Mouse (Mus musculus): ENCODE results near the gene Ank2. TPM values are rescaled to one million over a fixed set of nuclear protein-coding genes. Genes with fewer than 3 reads are reported as not detected.

Ank2 gene
- polyA plus RNA-seq, 1 experiment from 2014 or later, result 169 TPM

DNA sequence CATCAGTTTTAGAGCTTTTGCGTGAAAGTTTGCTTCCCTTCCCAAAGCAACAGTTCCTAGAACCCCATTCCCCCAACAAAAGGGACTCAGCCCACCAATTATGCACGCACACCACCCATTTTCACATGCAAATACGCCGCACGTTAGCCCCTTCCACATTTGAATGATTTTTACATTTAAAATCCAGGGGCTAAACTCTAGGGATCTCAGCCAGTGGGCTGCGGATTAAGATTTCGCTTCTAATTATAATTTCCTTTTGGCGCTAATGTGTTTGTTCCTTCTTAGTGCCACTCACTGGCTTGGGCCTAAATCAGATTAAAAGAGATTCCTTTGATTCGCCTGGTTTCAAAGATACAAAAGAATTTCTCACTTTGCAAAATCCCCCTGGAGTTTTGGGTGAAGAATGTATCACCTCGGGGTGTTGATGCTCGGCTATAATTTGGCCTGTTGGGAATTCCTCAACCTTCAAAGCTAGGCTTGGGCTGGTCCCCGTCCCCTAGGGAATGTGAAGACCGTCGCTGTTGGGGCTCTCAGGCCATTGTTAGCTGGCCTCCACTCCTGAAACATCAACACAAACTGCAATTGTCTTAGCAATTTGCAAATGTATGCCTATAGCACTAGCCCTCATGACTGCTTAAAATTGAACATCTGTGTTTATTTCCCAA, 35.2 kb downstream of the Ank2 start:
- no peaks in the 10 kb centered on the region for H3K27me3 ChIP-seq (replicated peaks; ENCODE audit: control insufficient read depth, insufficient read depth, low read length)
- no peak overlapping the region for H3K27ac ChIP-seq (ENCODE audit: low read depth, low read length)
- no peaks in the 10 kb centered on the region for H3K36me3 ChIP-seq (ENCODE audit: control insufficient read depth, insufficient read depth, low read length)
- H3K9me3 ChIP-seq (ENCODE audit: control insufficient read depth, low read length), result no peaks in the 10 kb centered on the region
- WGBS, result 14% methylated on average over 14 of the region's 14 CpGs
- peaks cover 5% of the 10 kb centered on the region; the same call in 1 of the 2 replicates for H3K4me1 ChIP-seq (ENCODE audit: control insufficient read depth, insufficient read depth, low read depth, low read length)
- no peak overlapping the region for H3K4me3 ChIP-seq (ENCODE audit: low read length)
- no peak for ATAC-seq
- no peak overlapping the region for H3K9ac ChIP-seq (ENCODE audit: low read depth, low read length)
- no peak overlapping the region; the same call in 1 of the 2 replicates for H3K4me2 ChIP-seq (ENCODE audit: low read length)

DNA sequence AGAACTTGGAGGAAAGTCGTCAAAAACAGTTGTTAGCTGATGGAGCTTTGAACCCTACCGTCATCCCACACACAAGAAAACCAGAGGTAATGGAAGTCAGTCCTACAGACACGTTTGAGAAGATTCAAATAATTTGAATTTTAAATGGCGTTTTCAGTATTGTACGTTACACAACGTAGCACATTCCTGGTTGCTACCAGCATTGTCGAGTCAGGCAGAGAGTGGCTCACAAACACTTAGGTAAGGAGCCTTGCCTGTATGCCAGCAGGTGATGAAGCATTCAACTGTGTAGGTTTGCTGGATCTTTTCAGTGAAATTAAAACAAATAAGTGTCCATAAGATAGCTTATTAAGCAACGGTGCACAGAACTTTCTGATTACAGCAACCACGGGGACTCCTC, 36.0 kb downstream of the Ank2 start:
- no peak for ATAC-seq
- Histone ChIP-seq H3K4me3 (ENCODE audit: low read length) (no peak overlapping the region), H3K4me2 (ENCODE audit: low read length) (no peak overlapping the region), H3K36me3 (ENCODE audit: control insufficient read depth, insufficient read depth, low read length) (no peaks in the 10 kb centered on the region), H3K9ac (ENCODE audit: low read depth, low read length) (no peak overlapping the region), H3K9me3 (ENCODE audit: control insufficient read depth, low read length) (no peaks in the 10 kb centered on the region), H3K27ac (ENCODE audit: low read depth, low read length) (no peak overlapping the region), H3K27me3 (replicated peaks; ENCODE audit: control insufficient read depth, insufficient read depth, low read length) (no peaks in the 10 kb centered on the region), H3K4me1 (ENCODE audit: control insufficient read depth, insufficient read depth, low read depth, low read length) (peaks cover 5% of the 10 kb centered on the region; the same call in 1 of the 2 replicates)
- 28% methylated on average over 9 of the region's 9 CpGs for WGBS

DNA sequence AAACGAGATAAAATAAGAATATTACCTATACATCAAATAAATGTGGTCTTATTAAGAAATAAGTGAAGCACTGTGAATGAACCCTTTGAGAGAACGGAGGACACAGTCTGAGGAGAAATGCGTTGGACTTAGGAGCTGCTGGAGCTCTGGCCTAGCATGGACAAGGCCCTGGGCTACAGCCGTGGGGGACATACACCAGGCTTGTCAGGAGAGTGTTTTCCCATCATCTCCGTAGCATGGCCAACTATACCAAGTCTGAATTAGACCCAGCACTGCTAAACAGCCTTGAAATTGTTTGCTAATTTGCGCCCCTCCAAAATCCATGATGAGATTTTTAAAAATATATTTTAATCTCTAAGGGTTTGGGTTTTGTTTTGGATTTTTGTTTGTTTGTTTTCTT, 36.7 kb downstream of the Ank2 start:
- 81% methylated on average over 6 of the region's 6 CpGs for WGBS
- ATAC-seq, result no peak
- Histone ChIP-seq H3K9me3 (ENCODE audit: control insufficient read depth, low read length) (no peaks in the 10 kb centered on the region), H3K27ac (ENCODE audit: low read depth, low read length) (no peak overlapping the region), H3K27me3 (replicated peaks; ENCODE audit: control insufficient read depth, insufficient read depth, low read length) (no peaks in the 10 kb centered on the region), H3K4me1 (ENCODE audit: control insufficient read depth, insufficient read depth, low read depth, low read length) (peaks cover 5% of the 10 kb centered on the region; the same call in 1 of the 2 replicates), H3K4me2 (ENCODE audit: low read length) (no peak overlapping the region), H3K36me3 (ENCODE audit: control insufficient read depth, insufficient read depth, low read length) (no peaks in the 10 kb centered on the region), H3K4me3 (ENCODE audit: low read length) (no peak overlapping the region), H3K9ac (ENCODE audit: low read depth, low read length) (no peak overlapping the region)

DNA sequence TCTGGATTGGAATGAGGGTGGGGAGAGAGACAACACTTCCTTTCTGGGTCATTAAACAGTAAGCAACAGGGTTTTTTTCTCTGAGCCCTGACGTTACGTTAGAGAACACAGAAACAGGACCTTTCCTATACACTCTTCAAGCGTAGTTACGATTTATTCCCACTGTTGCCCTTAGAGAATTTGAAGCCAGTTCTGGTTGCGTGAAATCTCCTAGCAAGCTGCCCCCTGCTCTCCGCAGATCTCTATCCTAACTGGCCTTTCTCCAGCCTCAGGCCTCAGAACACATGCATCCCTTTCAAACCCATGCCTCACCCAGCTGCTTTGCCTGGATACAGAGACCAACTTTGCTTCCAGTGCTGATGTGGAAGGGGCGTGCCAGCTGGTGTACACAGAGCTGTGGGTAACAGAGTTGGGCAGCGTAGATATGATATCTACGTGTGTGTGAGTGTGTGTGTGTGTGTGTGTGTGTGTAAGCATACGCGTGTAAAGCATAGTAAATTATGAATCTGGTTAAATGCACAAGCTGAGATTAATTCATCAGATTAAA, 38.2 kb downstream of the Ank2 start:
- ATAC-seq, result 0 out of 2 replicates have a peak, but pooled peaks have one; percentile 45
- Histone ChIP-seq H3K4me2 (ENCODE audit: low read length) (no peak overlapping the region), H3K4me3 (ENCODE audit: low read length) (no peak overlapping the region), H3K27me3 (replicated peaks; ENCODE audit: control insufficient read depth, insufficient read depth, low read length) (no peaks in the 10 kb centered on the region), H3K27ac (ENCODE audit: low read depth, low read length) (no peak overlapping the region), H3K36me3 (ENCODE audit: control insufficient read depth, insufficient read depth, low read length) (no peaks in the 10 kb centered on the region), H3K4me1 (ENCODE audit: control insufficient read depth, insufficient read depth, low read depth, low read length) (peaks cover 5% of the 10 kb centered on the region; the same call in 1 of the 2 replicates), H3K9me3 (ENCODE audit: control insufficient read depth, low read length) (no peaks in the 10 kb centered on the region), H3K9ac (ENCODE audit: low read depth, low read length) (no peak overlapping the region)
- WGBS, result 53% methylated on average over 11 of the region's 11 CpGs

DNA sequence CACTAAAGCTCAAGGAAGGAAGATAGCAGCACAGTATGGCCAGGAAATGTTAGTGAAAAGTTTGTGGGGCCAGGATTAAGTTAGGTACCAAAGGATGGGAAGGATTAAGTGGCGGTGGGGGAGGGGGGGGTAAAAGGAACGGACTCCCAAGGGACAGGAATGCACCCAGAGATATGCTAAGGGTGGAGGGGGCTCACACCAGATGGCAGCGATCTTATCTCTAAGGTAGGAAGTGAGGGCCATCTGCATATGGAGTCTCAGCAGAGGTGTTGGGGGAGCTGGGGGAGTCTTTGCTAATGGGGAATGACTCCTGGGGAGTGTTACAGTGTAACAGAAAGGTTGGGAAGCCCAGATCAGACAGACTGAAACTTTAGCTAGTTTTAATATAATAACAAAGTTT, 39.3 kb downstream of the Ank2 start:
- 27% methylated on average over 3 of the region's 3 CpGs for WGBS
- no peak for ATAC-seq

DNA sequence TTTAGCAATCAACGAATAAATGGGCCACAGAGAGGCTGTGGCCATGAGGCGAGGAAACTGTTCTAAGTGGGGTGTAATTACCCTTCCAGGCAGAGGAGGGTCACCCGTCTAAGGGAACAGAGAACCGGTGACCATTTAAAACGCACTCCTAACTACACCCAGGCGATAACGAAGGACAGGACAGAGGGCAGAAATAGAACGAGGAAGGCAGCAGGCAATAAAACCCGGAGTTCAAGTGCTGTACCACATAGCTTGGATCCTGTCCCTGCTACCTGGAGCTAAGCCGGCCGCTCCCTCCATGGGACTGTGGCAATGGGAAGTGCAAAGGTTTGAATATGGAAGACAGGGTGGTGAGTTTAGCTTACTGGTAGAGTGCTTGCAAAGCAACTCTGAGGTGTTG, 40.2 kb downstream of the Ank2 start:
- ATAC-seq, result no peak
- H3K27ac ChIP-seq (ENCODE audit: low read depth, low read length), result no peak overlapping the region
- H3K27me3 ChIP-seq (replicated peaks; ENCODE audit: control insufficient read depth, insufficient read depth, low read length), result no peaks in the 10 kb centered on the region
- 47% methylated on average over 11 of the region's 11 CpGs for WGBS
- H3K9me3 ChIP-seq (ENCODE audit: control insufficient read depth, low read length), result no peaks in the 10 kb centered on the region
- peaks cover 3% of the 10 kb centered on the region; the same call in 1 of the 2 replicates for H3K4me1 ChIP-seq (ENCODE audit: control insufficient read depth, insufficient read depth, low read depth, low read length)
- no peaks in the 10 kb centered on the region for H3K36me3 ChIP-seq (ENCODE audit: control insufficient read depth, insufficient read depth, low read length)
- H3K4me2 ChIP-seq (ENCODE audit: low read length), result no peak overlapping the region
- no peak overlapping the region for H3K4me3 ChIP-seq (ENCODE audit: low read length)
- no peak overlapping the region for H3K9ac ChIP-seq (ENCODE audit: low read depth, low read length)

More for the DNA sequence above, 39.3 kb downstream of the Ank2 start:
- Histone ChIP-seq H3K9ac (ENCODE audit: low read depth, low read length) (no peak overlapping the region), H3K9me3 (ENCODE audit: control insufficient read depth, low read length) (no peaks in the 10 kb centered on the region), H3K36me3 (ENCODE audit: control insufficient read depth, insufficient read depth, low read length) (no peaks in the 10 kb centered on the region), H3K27me3 (replicated peaks; ENCODE audit: control insufficient read depth, insufficient read depth, low read length) (no peaks in the 10 kb centered on the region), H3K4me2 (ENCODE audit: low read length) (no peak overlapping the region), H3K27ac (ENCODE audit: low read depth, low read length) (no peak overlapping the region), H3K4me3 (ENCODE audit: low read length) (no peak overlapping the region), H3K4me1 (ENCODE audit: control insufficient read depth, insufficient read depth, low read depth, low read length) (peaks cover 5% of the 10 kb centered on the region; the same call in 1 of the 2 replicates)

DNA sequence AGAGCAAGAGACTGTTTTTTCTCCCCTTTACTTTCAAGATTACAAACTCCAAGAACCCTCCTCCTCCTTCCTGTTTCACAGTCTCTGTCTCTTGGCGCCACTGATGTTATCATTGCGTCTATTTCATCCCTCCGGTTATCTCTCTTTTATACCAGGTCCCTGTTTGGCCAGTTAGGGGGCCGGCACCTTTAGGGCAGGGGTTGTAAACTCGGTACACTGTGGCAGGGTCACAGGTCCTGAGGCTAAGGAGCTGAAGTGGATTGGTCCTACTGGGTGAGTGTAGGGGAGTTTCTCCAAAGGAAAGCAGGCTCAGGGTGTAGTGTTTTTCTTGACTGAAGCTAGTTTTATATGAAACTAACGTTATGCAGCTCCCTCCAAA, 40.7 kb downstream of the Ank2 start:
- Histone ChIP-seq H3K4me2 (ENCODE audit: low read length) (no peak overlapping the region), H3K4me1 (ENCODE audit: control insufficient read depth, insufficient read depth, low read depth, low read length) (no peaks in the 10 kb centered on the region; the same call in 1 of the 2 replicates), H3K9me3 (ENCODE audit: control insufficient read depth, low read length) (no peaks in the 10 kb centered on the region), H3K27me3 (replicated peaks; ENCODE audit: control insufficient read depth, insufficient read depth, low read length) (no peaks in the 10 kb centered on the region), H3K9ac (ENCODE audit: low read depth, low read length) (no peak overlapping the region), H3K4me3 (ENCODE audit: low read length) (no peak overlapping the region), H3K36me3 (ENCODE audit: control insufficient read depth, insufficient read depth, low read length) (no peaks in the 10 kb centered on the region), H3K27ac (ENCODE audit: low read depth, low read length) (no peak overlapping the region)
- 48% methylated on average over 6 of the region's 6 CpGs for WGBS
- no peak for ATAC-seq

DNA sequence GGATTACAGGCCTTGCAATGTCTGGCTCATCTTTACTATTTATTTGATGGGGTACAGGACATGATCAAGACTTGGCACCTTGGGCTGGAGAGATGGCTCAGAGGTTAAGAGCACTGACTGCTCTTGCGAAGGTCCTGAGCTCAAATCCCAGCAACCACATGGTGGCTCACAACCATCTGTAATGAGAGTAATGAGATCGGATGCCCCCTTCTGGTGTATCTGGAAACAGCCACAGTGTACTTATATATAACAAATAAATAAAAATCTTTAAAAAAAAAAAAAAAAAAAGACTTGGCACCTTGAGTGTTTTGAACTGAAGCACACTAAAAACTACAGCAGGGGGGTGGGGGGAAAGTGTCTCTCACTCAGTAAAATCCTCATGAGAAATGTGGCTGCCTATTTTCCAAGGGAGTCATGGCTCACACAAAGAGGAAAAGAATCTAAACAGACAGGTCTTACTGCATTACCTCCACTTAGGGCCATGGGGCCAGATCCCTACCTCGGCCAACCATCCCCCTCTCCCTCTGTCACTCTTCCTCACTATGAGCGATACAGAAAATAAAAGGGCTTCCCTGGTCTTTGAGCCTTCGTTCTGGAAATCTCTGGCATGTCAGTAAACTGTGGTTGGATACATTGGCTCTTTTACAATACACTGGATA, 41.3 kb downstream of the Ank2 start:
- H3K4me2 ChIP-seq (ENCODE audit: low read length), result no peak overlapping the region
- no peaks in the 10 kb centered on the region for H3K36me3 ChIP-seq (ENCODE audit: control insufficient read depth, insufficient read depth, low read length)
- H3K4me3 ChIP-seq (ENCODE audit: low read length), result no peak overlapping the region
- no peaks in the 10 kb centered on the region for H3K4me1 ChIP-seq (ENCODE audit: control insufficient read depth, insufficient read depth, low read depth, low read length)
- no peak overlapping the region for H3K27ac ChIP-seq (ENCODE audit: low read depth, low read length)
- H3K9me3 ChIP-seq (ENCODE audit: control insufficient read depth, low read length), result no peaks in the 10 kb centered on the region
- no peaks in the 10 kb centered on the region for H3K27me3 ChIP-seq (replicated peaks; ENCODE audit: control insufficient read depth, insufficient read depth, low read length)
- no peak overlapping the region for H3K9ac ChIP-seq (ENCODE audit: low read depth, low read length)
- no peak for ATAC-seq
- WGBS, result 51% methylated on average over 5 of the region's 5 CpGs

DNA sequence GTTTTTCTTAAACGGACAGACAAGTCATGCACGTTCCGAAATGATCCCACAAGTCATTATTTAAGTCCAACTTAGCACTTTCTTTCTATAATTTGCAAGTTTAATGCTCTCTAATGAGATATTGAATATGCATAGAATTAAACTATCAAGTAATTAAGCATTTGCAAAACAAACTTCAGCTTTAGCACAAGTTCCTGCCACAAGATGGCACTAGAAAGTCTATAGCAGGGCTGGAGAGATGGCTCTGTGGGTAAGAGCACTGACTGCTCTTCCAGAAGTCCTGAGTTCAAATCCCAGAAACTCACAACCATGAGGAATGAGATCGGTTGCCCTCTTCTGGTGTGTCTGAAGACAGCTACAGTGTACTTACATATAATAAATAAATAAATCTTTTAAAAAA, 45.4 kb downstream of the Ank2 start:
- Histone ChIP-seq H3K9me3 (ENCODE audit: control insufficient read depth, low read length) (no peaks in the 10 kb centered on the region), H3K27ac (ENCODE audit: low read depth, low read length) (no peak overlapping the region), H3K4me2 (ENCODE audit: low read length) (no peak overlapping the region), H3K9ac (ENCODE audit: low read depth, low read length) (no peak overlapping the region), H3K27me3 (replicated peaks; ENCODE audit: control insufficient read depth, insufficient read depth, low read length) (no peaks in the 10 kb centered on the region), H3K4me1 (ENCODE audit: control insufficient read depth, insufficient read depth, low read depth, low read length) (no peaks in the 10 kb centered on the region), H3K36me3 (ENCODE audit: control insufficient read depth, insufficient read depth, low read length) (no peaks in the 10 kb centered on the region), H3K4me3 (ENCODE audit: low read length) (no peak overlapping the region)
- no peak for ATAC-seq
- WGBS, result 83% methylated on average over 4 of the region's 4 CpGs

Measured in hindbrain, embryonic 16.5 days (tissue).